ENCODE assay signal across 26 mouse cellular contexts in genomic region chr1:68371531-68371930, GRCm38 (mm10).
"Had no signal": no experiment of that assay in that cellular context is flagged by ENCODE, and none has a peak within 500 bp of the region (broad histone marks: within the 10 kb centered on the region; RNA-seq: fewer than 3 reads in every experiment).

No protein-coding gene starts in this region.

- H3K36me3 ChIP-seq: heart, embryonic 10.5 days; heart, embryonic 12.5 days; hindbrain, embryonic 10.5 days; hindbrain, embryonic 12.5 days; kidney, embryonic 15.5 days; limb, embryonic 13.5 days; limb, embryonic 15.5 days; liver, embryonic 12.5 days had no signal

- ATAC-seq: hindbrain, postnatal 0 days; intestine, embryonic 16.5 days; liver, embryonic 12.5 days had no signal

- H3K27me3 ChIP-seq: heart, embryonic 12.5 days; hindbrain, embryonic 12.5 days; kidney, embryonic 15.5 days; limb, embryonic 13.5 days; limb, embryonic 15.5 days; liver, embryonic 12.5 days had no signal

- H3K9ac ChIP-seq: heart, embryonic 12.5 days; hindbrain, embryonic 12.5 days; hindbrain, embryonic 14.5 days; kidney, embryonic 15.5 days; limb, embryonic 13.5 days; limb, embryonic 15.5 days; liver, embryonic 12.5 days; liver, embryonic 14.5 days had no signal

- H3K4me1 ChIP-seq: heart, embryonic 10.5 days; heart, embryonic 12.5 days; hindbrain, embryonic 10.5 days; hindbrain, embryonic 12.5 days; kidney, embryonic 15.5 days; limb, embryonic 13.5 days; limb, embryonic 15.5 days; liver, embryonic 12.5 days had no signal

- H3K27ac ChIP-seq: gastrocnemius, adult 2 months; heart, embryonic 10.5 days; hindbrain, embryonic 10.5 days; hindbrain, embryonic 12.5 days; hindbrain, embryonic 14.5 days; hindbrain, postnatal 0 days; kidney, embryonic 15.5 days; kidney, postnatal 0 days; limb, embryonic 13.5 days; limb, embryonic 15.5 days; liver, embryonic 12.5 days; liver, embryonic 14.5 days had no signal

- H3K4me3 ChIP-seq: gastrocnemius, adult 2 months; heart, embryonic 10.5 days; heart, embryonic 12.5 days; hindbrain, embryonic 10.5 days; hindbrain, embryonic 12.5 days; kidney, embryonic 15.5 days; limb, embryonic 13.5 days; limb, embryonic 15.5 days; liver, embryonic 12.5 days had no signal

- H3K9me3 ChIP-seq: heart, embryonic 10.5 days; heart, embryonic 12.5 days; hindbrain, embryonic 10.5 days; hindbrain, embryonic 12.5 days; kidney, embryonic 15.5 days; limb, embryonic 13.5 days; limb, embryonic 15.5 days; liver, embryonic 12.5 days had no signal

- H3K4me2 ChIP-seq: heart, embryonic 12.5 days; hindbrain, embryonic 12.5 days; hindbrain, embryonic 14.5 days; kidney, embryonic 15.5 days; limb, embryonic 13.5 days; limb, embryonic 15.5 days; liver, embryonic 12.5 days had no signal

- DNase-seq: gastrocnemius, adult 2 months; gastrocnemius, postnatal 10 days; gastrocnemius, postnatal 25 days; heart, adult 18-20 months; heart, postnatal 10 days; heart, postnatal 4 days; kidney, adult 11 months; kidney, adult 2 months; kidney, adult 9 months; kidney, postnatal 14 days; kidney, postnatal 36 days; layer of hippocampus, adult 9-11 months; left cerebral cortex, postnatal 4 days had no signal
